Mouse (Mus musculus) heart, adult 2 months (tissue): ENCODE measurements at regions not wholly inside any gene's neighbourhood (a gene's known extent, or its start where the extent isn't known, plus 50 kb on each side); places are given as distances from the start of the nearest gene placed in this dataset.

Experiments
- CTCF ChIP-seq: fragments of 200-600 bp; IDR thresholded peaks from 2 replicates; pipeline ENCODE4 v1.8.1; 2022; ENCODE audit warnings: antibody characterized with exemption, mild to moderate bottlenecking, moderate library complexity
- EP300 ChIP-seq: fragments of 200-500 bp; IDR thresholded peaks from 2 replicates; pipeline ENCODE4 v1.6.1; 2011; ENCODE audit warnings: low read depth, low read length, control low read depth; ENCODE audit not compliant: insufficient read depth

GRCm38 (mm10) chr14:84175446-84175845, 267.9 kb upstream of the Pcdh17 start:
- TF ChIP-seq CTCF (no peak), EP300 (no peak)
